Mouse (Mus musculus) CH12.LX (cell line): ENCODE results near the gene Gm44973.

Experiments
- BHLHE40 ChIP-seq: IDR thresholded peaks from 2 replicates; pipeline ENCODE4 v1.6.1; 2011; ENCODE audit warnings: mild to moderate bottlenecking, low read depth, low read length, improper control_type of control experiment
- CTCF ChIP-seq, 2 experiments: IDR thresholded peaks in 1 of 2; conservative IDR thresholded peaks in 1 of 2; 2 replicates each; pipeline ENCODE4 v1.5.1; 2011 to 2012; ENCODE audit warnings: low read depth in 2 of 2, low read length in 2 of 2, improper control_type of control experiment in 1 of 2, inconsistent platforms in 1 of 2, mild to moderate bottlenecking in 1 of 2, moderate library complexity in 1 of 2
- ELF1 ChIP-seq: IDR thresholded peaks from 2 replicates; pipeline ENCODE4 v1.6.1; 2014; ENCODE audit warnings: low read depth, mild to moderate bottlenecking, inconsistent platforms, low read length, improper control_type of control experiment
- EP300 ChIP-seq: IDR thresholded peaks from 2 replicates; pipeline ENCODE4 v1.6.1; 2011; ENCODE audit warnings: low read length, improper control_type of control experiment
- MAFK ChIP-seq: IDR thresholded peaks from 2 replicates; pipeline ENCODE4 v1.6.1; 2011; ENCODE audit warnings: low read length, improper control_type of control experiment; ENCODE audit not compliant: insufficient replicate concordance
- MYC ChIP-seq: IDR thresholded peaks from 2 replicates; pipeline ENCODE4 v1.6.1; 2011; ENCODE audit warnings: low read depth, mild to moderate bottlenecking, improper control_type of control experiment, low read length
- NRF1 ChIP-seq: IDR thresholded peaks from 2 replicates; pipeline ENCODE4 v1.6.1; 2014; ENCODE audit warnings: low read depth, mild to moderate bottlenecking, inconsistent platforms, low read length, improper control_type of control experiment, moderate library complexity
- POLR2A ChIP-seq: IDR thresholded peaks from 2 replicates; pipeline ENCODE4 v1.6.1; 2011; ENCODE audit warnings: low read depth, mild to moderate bottlenecking, improper control_type of control experiment, low read length
- USF1 ChIP-seq: IDR thresholded peaks from 2 replicates; pipeline ENCODE4 v1.6.1; 2014; ENCODE audit warnings: low read depth, mild to moderate bottlenecking, inconsistent platforms, low read length, improper control_type of control experiment
- ZC3H11A ChIP-seq: IDR thresholded peaks from 2 replicates; pipeline ENCODE4 v1.6.1; 2012; ENCODE audit warnings: low read depth, mild to moderate bottlenecking, inconsistent platforms, low read length, improper control_type of control experiment

DNA sequence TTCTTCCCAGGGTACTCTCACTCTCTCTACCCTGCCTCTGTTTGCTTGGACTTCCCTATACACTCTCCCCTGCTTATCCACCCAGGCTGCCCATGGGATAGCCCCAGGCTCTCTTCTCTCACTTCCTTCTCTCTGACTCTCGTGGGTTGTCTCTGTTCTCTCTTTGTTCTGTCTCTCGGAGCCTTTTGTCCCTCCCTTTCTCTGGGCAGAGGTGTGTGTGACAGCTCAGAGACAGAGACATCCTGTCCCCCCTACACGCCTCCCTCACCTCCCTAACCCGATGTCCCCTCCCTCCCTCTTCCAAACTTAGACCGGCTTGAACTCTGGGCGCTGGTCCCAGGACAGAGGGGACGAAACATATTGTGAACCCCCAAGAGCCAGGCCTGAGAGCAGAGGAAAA is 43.6 kb upstream of the Gm44973 start:
- TF ChIP-seq BHLHE40: no peak
- TF ChIP-seq NRF1: no peak
- no peak for TF ChIP-seq ELF1
- no peak for TF ChIP-seq CTCF (conservative IDR thresholded peaks at IDR 0.05 in 1 of 2, IDR thresholded peaks at IDR 0.05 in 1 of 2; ENCODE audit: low read depth in 2 of 2, low read length in 2 of 2)
- TF ChIP-seq ZC3H11A: no peak
- TF ChIP-seq MYC: no peak
- TF ChIP-seq POLR2A: no peak
- TF ChIP-seq EP300: no peak
- no peak for TF ChIP-seq MAFK
- no peak for TF ChIP-seq USF1
